Mouse (Mus musculus) urinary bladder, postnatal 25 days (tissue): ENCODE results near the gene Xrcc1.
"Not testable (repeated sequence)": the region's sequence is repeated elsewhere in the genome, so short reads cannot be mapped to it uniquely, and the experiment has no call there.

Experiments
- DNase-seq: peaks from one replicate; pipeline ENCODE4 v3.0.0; 2022; ENCODE audit warnings: low spot score

Gene Xrcc1

DNA sequence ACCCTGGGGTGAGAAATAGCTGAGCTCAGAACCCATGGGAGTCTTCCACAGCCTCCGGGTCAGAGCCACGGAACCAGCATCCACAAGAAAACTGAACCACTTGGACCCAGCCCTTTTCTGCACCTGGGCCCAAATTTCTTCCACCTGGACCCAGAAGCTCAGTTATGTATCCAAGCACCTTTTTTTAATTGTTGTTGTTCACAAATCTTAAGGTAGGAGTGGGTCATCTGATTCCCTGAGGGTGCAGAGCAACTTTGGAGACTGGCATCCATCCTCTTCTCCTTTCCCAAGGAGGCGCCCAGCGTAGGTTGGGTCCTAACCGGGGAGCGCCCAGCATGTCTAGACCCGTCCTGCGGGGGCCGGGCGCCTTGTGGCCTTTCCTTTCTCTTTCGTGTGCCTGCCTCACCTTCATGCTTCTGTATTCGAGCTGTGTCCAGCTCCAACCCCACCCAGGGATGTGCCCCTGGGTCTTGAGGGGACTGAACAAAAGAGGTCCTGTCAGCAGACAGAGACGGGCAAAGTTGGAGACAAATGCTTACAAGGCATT is at the start of gene Xrcc1, which contains the start of gene Pinlyp:
Gene Xrcc1, plus strand, starts transcription at position 222 of the 547 bp plus-strand sequence.
Gene Pinlyp, minus strand, starts transcription at position 51 of the 547 bp plus-strand sequence.
- peak; percentile 30 for DNase-seq

DNA sequence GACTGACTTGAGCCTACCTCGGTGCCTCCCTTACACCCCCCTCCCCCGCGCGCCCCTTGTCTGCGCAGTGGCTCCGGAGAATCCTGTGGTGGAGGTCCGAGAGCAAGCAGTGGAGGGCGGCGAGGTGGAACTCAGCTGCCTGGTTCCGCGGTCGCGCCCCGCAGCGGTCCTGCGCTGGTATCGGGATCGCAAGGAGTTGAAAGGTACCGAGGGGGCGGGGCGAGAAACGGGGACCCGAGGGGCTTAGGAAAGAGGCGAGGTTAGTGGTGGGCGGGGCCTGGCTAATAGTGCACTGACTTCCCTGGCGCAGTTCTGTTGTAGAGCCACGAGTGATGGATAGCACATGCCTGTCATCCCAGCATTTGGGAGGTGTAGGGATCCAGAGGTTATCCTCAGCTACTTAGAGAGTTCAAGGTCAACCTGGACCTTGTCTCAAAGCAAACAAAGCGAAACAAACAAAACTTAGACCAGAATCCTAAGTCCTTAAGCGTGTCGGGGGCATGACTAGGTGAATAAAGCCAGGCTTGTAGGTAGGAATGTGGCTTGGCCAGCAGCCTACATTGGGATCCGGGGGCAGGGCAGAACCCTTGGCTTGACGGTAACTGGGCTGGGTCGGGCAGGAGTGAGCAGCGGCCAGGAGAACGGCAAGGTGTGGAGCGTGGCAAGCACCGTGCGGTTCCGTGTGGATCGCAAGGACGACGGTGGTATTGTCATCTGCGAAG is 46.1 kb upstream of the Xrcc1 start:
- DNase-seq = no peak

DNA sequence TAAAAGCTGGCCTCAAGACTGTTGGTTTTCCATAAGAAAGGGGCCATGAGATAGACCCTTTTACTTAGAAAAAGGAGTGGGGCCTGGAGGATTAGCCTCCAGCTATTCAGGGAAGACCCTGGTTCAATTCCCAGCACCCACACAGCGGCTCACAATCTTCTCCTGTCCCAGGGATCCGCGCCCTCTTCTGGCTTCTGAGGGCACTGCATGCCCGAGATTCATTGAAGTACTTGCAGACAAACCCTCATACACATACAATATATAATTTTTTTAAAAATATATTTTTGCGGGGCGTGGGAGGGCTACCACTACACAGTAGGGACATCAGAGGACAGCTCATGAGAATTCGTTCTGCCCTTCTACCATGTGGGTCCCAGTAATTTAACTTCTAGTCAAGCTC is 45.2 kb upstream of the Xrcc1 start:
- no peak for DNase-seq

DNA sequence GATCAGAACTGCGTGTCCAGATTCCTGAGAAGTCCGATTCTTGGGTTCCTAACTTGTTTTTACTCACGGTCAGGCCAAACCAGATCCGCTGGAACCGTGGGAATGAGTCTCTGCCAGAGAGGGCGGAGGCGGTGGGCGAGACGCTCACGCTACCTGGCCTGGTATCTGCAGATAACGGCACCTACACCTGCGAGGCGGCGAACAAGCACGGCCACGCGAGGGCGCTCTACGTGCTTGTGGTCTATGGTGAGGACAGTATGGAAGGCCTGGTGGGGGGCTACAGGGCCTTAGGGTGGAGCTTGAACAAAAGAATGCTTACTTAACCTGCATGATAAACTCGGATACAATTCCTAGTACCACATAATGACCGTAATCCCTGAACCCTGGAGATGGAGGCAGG is 44.6 kb upstream of the Xrcc1 start:
- no peak for DNase-seq

DNA sequence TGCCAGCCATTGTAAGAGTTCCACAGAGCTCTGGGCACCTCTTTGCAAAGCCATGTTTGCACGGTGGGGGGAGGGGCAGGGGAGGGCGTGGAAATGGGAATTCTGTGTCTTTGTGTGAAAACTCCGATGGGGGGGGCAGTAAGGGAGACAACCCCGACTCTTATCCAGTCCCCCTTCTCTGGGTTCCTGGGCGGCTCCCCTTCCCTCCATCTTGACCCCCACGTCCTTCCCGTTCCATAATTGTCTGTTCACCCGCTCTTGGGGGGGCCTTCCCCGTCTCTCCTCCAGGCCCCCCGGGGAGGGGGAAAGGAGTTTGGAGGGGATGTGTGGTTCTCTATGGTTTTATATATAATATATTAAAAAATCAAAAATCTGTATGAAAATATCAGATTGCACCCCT is 42.1 kb upstream of the Xrcc1 start:
- DNase-seq = no peak

DNA sequence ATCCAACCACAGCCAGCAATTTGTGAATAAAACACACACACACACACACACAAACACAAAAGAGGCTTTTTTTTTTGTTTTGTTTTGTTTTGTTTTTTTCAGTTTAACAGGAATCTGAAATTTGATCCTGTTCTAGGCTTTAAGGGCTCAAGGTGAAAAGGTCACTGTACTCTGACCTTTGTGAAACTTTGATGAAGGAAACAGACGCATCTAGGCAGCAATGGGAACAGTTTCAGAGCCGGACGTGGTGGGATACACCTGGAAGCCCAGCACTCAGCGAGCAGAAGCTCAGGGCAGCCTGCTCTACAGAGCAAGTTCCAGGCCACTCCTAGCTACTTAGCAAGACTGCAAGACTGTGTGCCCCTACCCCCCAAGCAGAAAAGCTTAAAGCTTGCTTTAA is 41.2 kb upstream of the Xrcc1 start:
- no peak for DNase-seq

DNA sequence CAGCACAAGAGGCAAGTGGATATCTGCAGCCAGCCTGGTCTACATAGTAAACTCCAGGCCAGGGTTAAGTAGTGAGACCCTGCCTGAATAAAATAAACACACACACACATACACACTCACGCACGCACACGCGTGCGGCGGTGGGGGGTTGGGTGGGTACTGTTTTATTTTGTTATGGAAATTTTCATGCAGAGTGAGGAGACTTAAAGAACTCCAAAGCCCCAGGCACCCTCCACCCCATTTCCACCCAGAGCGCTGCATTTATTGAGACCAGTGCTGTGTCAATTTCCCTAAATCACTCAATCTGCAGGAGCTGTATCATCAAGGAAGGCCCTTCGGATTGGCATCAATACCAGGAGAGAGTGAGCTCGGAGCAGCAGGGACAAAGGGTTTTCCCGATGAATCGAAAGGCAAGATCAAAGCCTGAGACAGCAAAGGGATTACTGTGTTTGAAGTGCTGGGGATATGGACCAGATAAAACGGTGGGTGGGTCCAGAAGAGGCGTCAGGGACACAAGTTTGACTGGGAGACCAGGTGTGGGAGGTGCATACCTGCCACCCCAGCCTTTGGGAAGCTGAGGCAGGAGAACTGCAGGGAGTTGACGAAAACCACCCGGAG is 40.5 kb upstream of the Xrcc1 start:
- DNase-seq = no peak

DNA sequence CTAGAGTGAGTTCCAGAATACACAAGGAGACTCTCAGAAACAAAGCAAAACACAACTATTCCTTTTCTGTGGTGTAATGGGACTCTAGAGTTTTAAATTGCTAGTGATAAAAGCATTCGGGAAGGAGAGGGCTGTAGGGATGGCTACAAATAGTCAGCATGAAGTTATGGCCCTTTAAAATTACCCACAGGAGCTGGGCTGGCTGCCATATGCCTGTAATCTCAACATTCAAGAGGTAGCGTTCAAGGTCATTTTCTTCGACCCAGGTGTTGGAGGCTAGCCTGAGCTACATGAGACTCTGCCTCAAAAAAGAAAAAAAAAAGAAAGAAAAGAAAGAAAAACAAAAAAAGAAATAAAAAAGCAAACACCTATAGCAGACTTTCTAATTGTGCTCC is 40.0 kb upstream of the Xrcc1 start:
- no peak for DNase-seq

DNA sequence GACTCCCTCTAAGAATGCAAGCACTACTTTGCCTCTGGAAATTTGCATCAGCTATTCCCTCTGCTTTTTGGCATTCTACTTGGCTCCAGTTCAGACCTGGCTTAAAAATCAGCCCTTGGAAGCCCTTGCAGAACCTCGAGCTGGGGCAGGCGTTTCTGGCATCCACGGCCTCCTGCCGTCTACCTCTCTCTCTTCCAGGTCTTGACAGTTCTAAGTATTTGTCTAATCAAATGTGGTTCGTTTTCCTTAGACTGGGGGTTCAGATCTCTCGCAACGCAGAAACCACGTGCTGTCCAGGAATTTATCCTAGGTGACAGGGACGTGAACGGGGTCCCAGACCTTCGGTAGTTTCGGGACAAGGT is 39.6 kb upstream of the Xrcc1 start:
- DNase-seq = no peak

DNA sequence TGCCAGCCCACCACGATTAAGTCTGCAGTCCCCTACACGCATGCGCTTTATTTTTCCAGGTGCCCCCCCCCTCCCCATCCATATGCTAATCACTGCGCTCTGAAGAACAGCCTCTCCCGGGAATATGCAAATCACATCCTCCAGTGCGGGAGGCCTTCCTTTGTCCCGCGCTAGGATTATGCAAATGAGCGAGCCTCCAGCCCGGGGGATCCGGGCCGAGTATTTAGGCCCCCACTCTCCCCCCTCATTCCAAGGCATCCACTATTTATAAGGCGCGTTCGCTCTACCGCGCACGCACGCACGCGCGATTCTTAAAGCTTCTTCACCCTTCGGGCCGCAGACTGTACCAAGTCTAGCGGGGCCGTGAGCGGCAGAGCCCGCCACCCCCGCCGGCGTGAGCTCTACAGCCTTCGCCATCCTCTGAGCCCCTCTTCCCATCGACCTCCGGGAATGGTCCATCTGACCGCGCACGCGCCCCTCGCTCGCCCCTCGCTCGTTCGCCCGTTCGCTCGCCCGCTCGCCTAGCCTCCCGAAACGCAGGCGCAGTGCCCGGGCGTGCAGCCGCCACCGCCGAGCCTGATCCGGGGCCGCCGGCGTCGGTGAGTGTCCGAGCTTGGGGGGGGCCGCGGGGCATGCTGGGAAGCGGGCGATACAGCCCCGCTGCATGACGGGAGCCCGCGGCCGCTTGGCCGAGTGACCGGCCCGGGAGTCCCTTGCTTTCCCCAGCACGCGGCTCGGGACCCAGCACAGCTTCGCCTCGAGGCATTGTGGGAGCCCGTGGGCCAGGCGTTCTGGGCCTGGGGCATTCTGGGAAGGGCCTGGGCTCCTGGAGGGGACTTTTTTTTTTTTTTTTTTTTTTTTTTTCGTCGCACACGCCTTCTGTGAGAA is 39.0 kb upstream of the Xrcc1 start, which contains the start of gene Zfp428:
Gene Zfp428, plus strand, starts transcription at position 169 of the 888 bp plus-strand sequence.
- DNase-seq = peak; percentile 83

DNA sequence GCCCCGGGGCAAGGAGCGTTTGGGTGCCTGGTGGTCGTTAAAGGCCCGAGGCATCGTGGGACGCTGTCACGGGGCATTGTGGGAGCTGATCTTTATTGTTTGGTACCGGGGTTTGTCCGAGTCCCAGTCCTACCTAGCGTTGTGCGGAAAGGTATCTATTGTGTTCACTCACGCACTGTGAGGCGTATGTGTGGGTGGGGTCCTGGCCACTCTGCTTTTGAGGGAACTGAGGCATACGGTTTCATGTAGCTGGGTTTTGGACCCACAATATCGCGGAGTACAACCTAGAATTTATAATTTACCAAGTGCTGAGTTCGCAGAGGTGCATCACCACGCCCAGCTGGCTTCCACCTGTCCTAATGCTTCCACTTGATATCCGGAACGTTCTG is 38.4 kb upstream of the Xrcc1 start:
- DNase-seq = no peak

DNA sequence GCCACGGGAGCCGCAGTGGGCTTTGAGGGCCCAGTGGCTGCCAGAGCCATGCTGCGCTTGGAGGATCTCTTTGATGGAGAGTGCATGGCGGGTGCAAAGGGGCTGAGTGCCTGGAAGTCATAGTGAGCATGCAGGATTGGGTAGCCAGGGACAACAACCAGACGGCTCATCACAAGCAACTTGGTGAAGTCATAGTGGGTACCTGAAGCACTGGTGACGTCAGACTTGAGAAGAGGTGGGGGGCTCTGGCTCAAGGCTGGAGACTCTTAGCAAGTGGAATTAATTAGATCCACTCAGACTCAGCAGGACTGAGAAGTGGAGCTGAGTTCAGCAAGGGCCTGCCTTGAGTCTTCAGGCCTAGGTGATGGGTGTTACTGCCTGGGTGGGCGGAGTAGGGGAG is 33.7 kb upstream of the Xrcc1 start, which contains the start of gene AC161166.1:
Gene AC161166.1, minus strand, starts transcription at position 101 of the 400 bp plus-strand sequence.
- no peak for DNase-seq

DNA sequence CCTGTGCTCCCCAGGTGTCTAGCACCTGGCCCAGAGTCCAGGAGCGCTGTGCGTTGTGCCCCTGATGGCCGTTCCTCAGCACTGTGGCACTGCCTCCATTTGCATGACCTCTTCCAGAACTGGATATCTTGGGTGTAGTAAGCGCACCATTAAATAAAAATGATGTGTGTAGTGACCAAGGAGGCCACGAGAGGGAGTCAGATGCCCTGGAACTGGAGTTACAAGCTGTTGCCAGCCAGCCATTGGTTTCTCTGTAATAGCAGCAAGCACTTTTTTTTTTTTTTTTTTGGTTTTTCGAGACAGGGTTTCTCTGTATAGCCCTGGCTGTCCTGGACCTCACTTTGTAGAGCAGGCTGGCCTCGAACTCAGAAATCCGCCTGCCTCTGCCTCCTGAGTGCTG is 29.8 kb upstream of the Xrcc1 start:
- not testable (repeated sequence) for DNase-seq

DNA sequence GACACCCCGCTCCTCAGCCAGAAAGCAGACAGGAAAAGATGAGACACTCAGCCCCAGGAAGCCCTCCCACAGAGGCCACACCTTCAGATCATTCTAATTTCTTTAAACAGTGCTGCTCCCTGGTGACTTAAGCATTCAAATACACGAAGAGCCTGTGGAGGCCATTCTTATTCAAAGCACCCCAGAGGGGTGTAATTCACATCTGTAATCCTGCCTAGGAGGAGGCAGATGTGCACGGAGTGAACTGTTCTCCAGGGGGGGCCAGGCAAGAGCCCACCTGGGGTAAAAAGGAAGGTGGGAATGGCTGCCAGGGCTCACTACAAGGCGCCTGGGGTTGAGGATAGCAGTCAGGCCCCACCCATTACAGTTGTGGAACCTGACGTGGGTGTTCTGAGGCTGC is 29.0 kb upstream of the Xrcc1 start:
- DNase-seq = no peak

DNA sequence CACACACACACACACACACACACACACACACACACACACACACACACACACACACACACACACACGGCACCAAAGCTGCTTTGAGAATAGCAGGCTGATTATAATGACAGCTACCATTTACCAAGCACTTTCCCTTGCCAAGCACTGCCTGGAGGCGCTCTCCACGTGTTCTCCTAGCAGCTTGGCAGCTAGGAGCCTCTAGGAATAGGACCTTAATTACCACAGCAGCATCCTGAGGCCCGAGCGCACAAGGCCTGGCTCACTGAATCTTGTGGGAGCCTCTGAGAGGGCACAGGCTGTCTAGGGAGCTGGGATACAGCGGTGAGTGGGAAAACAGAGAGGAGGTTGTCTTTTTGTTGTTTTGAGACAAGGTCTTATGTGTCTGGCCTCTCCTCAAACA is 28.4 kb upstream of the Xrcc1 start:
- DNase-seq = no peak

DNA sequence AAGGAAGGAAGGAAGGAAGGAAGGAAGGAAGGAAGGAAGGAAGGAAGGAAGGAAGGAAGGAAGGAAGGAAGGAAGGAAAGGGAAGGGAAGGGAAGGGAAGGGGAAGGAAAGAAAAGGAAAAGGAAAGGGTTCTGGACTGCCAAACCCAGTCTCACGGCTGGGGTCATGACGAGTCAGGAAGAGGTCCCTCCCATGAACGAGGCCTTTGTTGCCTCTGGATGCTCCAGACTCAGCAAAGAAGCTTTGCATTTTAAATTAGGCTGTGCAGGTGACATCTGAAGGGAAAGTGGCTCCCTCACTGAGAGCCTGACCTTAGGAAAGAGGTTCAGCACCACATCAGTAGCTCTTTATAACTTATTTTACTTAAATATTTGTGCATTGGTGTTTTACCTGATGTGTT is 27.0 kb upstream of the Xrcc1 start:
- DNase-seq = no peak

DNA sequence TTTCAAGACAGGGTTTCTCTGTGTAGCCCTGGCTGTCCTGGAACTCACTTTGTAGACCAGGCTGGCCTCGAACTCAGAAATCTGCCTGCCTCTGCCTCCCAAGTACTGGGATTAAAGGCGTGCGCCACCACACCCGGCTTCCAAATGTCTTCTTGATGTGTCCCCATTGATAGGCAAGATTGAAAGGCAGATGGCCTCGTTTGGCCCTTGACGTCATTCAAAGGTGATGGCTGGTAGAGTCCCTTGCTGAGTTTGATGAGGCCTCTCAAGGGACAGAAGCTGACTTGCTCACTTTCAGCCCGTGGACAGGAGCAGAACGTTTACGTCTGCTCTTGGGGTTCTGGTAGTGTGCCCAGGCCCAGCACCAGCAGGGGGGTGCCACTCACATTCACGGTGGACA is 26.0 kb upstream of the Xrcc1 start:
- DNase-seq = not testable (repeated sequence)

DNA sequence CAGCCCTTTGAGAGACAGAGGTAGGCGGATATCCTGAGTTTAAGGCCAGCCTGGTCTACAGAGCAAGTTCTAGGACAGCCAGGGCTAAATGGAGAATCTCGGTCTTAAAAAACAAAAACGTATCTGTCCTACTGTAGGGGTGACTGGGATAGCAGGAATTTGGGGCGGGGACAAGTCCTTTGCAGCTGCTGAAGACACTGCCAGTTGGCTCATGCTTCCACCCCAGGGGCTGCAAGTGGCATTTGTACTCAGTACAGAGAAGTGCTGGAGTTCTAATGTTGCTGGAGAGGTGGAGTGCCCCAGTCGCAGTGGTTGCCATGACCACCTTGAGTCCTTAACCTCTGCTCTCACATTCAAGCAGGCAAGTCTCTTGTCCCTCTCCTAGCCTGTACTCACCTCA is 23.3 kb upstream of the Xrcc1 start:
- no peak for DNase-seq

DNA sequence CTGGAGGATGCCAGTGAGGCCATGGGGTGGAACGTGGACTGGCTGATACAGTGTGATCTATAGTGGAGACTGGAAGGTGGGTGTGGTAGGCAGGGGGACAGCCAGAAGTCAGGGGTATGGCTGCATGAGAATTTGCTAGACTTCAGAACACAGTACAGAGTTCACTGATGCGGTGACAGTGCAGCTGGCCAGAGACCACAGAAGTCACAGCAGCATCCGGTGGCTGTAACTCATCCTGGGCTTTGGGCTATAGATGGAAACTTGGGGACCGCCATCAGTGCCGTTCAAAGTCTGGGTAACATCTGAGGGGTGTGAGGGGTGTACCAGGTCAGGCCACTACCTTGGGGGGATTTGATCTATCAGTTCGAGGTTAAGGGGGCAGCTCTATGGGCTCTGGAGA is 22.4 kb upstream of the Xrcc1 start:
- no peak for DNase-seq

DNA sequence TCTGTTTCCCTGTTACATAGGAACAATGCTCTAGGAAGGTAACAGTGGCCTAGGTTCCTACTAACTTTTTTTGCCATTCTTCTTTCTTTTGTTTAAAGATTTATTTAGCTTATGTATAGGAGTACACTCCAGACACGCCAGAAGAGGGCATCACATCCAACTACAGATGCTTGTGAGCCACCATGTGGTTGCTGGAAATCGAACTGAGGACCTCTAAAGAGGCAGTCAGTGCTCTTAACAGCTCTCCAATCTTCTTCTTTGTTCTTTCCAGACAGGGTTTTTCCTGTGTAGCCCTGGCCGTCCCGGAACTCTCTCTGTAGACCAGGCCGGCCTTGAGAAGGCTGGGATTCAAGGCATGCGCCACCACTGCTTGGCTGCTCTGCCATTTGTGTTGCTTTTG is 21.1 kb upstream of the Xrcc1 start:
- no peak for DNase-seq

DNA sequence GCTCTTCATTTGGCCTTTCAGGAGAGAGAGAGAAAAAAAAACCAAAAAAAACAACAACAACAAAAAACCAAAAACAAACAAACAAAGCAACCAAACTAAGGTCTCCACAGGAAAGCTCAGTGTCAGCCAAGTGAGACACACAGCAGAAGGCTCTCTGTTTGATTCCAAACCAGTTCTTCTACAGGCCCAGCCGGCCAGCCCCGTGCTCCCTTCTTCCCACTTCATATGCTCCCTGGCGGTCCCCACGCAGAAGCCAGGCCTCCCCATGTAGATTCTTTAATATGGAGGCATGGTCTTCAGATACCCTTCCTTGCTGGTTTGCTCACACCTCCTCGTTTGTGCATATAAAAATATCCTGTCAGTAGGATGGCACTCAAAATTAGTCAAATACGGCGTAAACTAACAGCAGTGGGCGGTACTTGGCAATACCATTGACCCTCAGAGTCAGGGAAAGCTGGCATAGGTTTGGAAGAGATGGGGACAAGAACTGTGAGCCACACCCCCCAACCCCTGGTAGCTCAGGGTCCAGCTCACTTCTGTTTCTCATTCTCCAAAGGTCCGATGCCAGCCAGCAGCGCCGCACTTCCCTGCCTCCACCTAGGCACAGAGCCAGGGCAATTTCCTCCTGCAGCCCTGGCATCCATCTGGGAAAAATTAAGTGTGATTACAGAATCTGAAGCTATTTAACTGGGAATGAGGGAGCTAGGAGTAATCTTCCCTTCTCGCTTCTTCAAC is 20.2 kb upstream of the Xrcc1 start:
- no peak for DNase-seq

DNA sequence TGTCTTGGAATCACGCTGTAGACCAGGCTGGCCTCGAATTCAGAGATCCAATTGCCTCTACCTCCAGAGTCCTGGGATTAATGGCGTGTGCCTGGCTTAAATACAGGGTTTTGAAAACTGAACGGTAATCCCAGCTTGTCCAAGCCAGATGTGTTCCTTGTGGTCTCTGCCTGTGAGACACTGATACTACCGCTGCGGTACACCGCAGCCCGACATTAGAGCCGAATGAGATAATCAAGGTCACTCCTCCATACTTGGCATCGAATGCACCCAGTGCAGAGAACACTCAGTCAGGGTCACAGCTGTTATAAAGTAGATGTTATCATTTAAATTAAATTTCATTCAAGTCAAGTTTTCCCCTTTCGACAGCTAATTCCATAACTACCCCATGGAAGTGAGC is 17.2 kb upstream of the Xrcc1 start:
- no peak for DNase-seq
